Mouse (Mus musculus): ENCODE results near the gene Sox1.

GRCm38 (mm10) chr8:12383979-12384890, 10.9 kb upstream of the Sox1 start:
- no peak for TF ChIP-seq CTCF (IDR thresholded peaks at IDR 0.05; ENCODE audit: low read depth)
- no peak for TF ChIP-seq EP300 (IDR thresholded peaks at IDR 0.05; ENCODE audit: low read depth)
